Mouse (Mus musculus) bone marrow macrophage, adult 2 months (primary cell): ENCODE measurements at regions not wholly inside any gene's neighbourhood (a gene's known extent, or its start where the extent isn't known, plus 50 kb on each side); places are given as distances from the start of the nearest gene placed in this dataset.

ENCODE experiments used
- CTCF ChIP-seq: IDR thresholded peaks from 2 replicates; pipeline ENCODE4 v1.5.1; 2012; ENCODE audit warnings: low read depth, mild to moderate bottlenecking, low read length, moderate library complexity
- POLR2A ChIP-seq: IDR thresholded peaks from 2 replicates; pipeline ENCODE4 v1.6.1; 2012; ENCODE audit warnings: mild to moderate bottlenecking, low read depth, low read length, borderline replicate concordance

DNA sequence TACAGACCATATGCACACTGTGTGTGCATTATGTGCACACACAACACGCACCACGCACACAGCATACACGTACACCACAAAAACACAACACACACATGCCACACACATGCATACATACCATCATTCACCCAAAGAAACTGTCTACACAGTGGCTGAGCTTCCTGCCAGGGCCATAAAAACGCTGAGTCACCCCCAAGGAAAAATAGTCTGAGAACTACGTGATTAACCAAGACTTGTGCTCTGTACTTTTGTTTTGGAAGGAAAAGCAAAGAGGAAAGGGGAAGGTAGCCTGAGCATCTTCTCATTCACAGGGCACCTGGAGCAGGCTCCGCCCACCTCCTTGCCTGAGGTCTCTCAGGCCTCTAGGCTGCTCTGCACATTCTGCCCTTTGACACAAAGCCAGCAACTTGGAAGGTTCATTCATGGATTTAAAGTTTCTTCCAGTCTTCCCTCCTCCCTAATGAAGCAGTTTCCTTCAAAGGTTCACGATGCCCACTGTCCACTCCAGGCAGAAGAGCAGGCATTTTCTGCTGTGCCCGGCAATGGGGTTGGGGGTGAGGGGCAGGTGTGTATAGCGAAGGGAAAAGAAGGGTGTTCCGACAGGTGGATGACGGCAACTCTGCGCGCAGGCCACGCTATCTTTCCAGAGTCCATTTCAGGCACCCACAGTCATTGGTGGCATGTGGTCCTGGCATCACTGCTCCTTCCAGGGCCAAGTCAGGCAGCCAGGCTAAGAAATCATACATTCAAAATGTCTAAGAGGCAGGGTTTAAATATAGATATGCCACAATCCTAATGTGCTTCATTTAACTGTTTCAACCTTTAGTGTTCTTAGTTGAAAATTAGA is 333.9 kb downstream of the 1500009L16Rik start:
- TF ChIP-seq POLR2A: no peak
- no peak for TF ChIP-seq CTCF
